Mouse (Mus musculus) skeletal muscle tissue, postnatal 0 days (tissue): ENCODE measurements around the gene Rbm8a. TPM values are rescaled to one million over a fixed set of nuclear protein-coding genes. Genes with fewer than 3 reads are reported as not detected.

Experiments used
- polyA plus RNA-seq: library from polyadenylated mRNA; unstranded; fragments of >200 nt; fragmentation: Nextera tagmentation; extraction: Ambion mirVana; gene quantifications from 2 replicates; pipeline ENCODE4 v1.2.1, GENCODE M21; 2015

The Rbm8a gene
- 63.7 and 74.3 TPM in 2 replicates for polyA plus RNA-seq

DNA sequence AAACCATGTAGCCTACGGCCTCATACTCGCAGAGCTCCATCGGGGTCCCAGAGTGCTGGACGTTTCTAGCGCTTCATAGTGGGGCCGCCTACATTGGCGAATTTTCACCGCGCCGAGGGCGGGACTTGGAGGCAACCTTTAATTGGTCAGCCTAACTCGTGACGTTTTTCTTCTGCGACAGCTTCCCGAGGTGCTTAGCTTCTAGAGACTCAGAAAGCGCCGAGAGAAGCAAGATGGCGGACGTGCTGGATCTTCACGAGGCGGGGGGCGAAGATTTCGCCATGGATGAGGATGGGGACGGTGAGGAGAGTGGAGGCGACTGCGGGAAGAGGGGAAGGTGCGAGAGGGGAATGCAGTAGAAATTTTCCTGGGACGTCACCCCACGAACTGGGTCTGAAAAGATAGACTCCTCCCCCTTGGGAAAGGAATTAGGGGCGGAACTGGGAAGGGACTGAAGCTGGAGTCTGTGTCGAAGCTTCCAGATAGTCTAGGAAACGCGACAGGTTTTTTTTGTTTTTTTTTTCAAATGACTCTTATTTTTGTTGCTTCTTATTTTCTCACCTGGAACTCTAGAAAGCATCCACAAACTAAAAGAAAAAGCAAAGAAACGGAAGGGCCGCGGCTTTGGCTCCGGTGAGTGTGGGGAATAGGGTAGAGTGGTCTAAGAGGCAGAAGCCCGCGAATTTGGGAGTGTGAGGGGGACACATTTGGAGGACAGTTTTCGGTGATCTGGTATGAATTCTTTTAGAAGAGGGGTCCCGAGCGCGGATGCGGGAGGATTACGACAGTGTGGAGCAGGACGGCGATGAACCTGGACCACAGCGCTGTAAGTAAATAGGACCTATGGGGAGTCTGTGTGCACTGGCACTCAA, at the start of gene Rbm8a:
TSS of gene Rbm8a (plus strand) at position 205 of the 872 bp plus-strand sequence.

DNA sequence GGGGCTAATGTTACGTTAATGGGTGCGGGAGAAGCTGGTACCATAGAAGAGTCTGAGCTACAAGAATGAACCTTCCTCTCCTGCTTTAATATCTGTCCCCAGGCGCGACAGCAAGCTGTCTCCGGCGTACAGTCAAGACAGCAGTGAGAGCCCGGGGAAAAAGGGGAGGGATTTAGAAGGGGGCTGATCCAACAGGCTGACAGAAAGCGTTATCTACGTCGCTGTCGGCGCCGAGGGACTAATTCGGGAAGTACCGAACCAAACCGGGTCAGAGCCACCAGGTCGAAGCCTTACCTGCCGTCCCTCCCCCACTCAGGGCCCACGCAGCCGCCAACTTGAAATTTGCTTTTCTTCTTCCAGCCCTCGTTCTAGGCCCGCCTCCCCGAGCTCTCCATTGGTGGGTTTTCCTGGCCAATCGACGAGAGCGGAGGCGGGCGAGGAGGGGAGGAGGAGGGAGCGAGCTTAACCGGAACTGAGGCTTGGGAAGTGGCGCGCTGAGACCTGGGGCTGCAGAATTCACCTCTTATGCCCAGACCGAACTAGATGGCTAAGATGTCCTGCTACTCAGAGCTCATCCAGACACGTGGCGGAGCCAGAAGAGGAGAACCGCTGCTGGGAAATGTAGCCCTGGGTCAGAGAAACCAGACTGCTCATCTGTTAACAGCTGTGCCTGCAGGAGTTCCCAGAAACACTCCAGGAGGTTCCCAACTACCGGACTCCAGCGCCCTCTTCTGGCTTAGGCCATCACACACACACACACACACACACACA, 35.8 kb upstream of the Rbm8a start, which contains the start of gene Polr3gl:
TSS of gene Polr3gl (minus strand) at position 392 of the 771 bp plus-strand sequence.

DNA sequence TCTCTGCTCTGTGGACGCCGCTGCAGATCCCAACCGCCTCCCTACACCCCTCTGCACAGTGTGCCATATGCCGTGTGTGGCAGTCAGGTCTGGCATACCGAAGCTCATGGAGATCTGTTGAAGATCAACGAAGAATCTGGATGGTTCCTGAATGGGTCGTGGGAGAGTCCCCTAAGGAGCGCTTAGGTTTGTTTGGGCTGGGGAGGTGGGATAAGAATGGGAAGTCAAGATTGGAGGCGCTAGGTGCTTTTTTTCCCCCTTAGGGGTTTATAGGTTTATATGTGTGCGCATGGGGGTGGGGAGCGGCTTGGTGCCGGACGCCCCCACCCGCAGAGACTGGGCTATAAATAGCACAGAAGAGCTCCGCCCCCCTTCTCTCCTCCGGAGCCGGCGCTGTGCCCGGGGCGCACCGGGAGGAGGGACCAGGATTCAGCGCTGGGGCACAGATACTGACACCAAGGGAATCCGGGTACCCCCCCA, 33.5 kb upstream of the Rbm8a start, which contains the start of gene Ankrd34a:
TSS of gene Ankrd34a (plus strand) at position 409 of the 480 bp plus-strand sequence.

DNA sequence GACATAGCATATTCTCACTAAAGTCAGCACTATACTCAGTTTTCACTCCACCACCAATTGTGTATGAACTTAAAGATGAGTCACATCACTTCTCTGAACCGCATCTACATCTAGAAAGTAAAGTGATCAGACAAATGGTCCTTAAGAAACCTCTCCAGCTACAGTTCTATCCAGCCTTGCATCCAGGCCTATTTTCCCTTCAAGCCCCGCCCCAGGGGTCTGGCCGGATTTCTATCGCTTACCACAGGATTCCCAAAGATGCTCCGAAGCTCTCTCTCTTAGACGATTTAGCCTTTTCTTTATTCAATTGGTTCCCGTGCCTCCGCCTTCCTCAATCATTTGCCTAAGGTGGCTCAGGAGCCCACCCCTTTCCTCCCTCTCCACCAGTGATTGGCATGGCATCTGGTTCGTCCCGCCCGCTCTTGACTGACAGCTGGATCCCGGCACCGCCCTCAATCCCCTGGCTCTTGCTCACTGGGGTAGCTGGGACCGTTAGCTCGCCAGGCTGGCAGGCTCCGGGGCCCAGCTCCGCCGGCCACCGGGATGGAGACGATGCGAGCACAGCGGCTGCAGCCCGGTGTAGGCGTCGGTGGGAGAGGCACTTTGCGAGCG, 29.0 kb upstream of the Rbm8a start, which contains the start of gene Lix1l:
TSS of gene Lix1l (plus strand) at position 511 of the 612 bp plus-strand sequence.

DNA sequence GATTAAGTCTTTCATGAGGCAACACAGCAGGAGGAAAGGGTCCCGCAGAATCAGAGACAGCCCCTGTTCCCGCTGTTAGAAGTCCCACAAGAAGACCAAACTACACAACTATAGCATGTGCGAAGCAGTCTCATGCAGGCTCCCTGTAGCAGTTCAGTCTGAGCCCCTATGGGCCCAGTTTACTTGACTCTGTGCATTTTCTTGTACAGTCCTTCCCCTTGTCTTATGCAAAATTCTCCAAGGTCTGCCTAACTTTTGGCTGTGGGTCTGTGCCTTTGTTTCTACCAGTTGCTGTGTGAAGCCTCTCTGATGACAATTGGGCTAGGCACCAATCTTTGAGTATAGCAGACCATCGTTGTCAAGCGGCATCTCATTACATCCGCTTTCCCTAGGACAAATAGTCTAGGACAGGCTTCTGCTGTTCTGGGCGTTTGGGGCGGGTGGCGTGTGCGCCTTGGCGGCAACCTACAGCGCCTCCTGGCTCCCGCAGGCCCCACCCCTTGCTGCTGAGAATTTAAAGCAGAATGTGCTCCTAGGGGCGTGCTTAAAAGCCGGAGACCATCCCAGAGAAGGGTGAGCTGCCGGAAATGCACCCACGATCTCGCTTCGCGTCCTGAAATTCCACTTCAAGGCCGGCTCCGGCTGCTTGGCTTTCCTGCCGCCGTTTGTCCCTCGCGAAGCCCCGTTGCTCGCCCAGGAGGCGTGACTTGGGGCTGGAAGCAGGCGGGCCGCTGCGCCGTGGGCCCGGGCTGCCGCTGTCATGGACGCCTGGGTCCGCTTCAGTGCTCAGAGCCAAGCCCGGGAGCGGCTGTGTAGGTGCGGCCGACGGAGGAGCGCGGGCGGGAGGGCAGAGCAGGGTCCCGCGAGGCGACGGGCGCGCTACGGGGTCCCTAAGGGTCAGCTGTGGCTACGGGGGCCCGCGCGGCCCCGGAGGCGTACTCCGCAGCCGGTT, 5.5 kb downstream of the Rbm8a start, which contains the start of the genes Pex11b and Gm42957:
TSS of gene Pex11b (plus strand) at position 449 of the 952 bp plus-strand sequence.
TSS of gene Gm42957 (plus strand) at position 547 of the 952 bp plus-strand sequence.

DNA sequence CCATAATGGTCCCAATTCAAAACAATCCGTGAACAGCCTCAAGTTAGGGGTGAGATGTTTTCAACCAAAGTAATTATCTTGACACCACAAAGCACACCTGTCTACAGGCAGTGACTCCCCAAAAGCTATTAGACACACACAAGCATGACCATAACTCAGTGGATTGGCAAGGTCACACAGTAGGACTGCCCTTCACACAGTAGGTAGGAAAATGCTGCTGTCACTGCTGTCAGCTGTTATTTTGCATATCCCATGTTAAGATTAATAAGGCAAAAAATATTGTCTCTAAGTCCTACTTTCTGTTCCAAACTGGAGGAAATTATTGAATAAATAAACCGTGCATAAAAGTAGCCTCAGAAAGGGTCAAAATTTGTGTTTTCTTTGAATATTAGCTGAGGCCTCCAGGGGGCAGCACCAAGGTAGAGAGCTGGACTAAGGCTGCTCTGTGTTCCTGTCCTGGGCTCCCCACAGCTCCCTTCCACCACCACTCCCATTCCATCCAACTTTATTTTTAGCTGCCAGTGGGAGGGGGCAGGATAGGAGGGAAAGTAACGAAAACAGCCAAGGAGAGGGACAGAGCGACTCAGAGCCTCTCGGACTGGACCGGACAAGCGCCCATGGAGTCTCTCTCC, 15.4 kb downstream of the Rbm8a start, which contains the start of gene Itga10:
TSS of gene Itga10 (plus strand) at position 567 of the 632 bp plus-strand sequence.

DNA sequence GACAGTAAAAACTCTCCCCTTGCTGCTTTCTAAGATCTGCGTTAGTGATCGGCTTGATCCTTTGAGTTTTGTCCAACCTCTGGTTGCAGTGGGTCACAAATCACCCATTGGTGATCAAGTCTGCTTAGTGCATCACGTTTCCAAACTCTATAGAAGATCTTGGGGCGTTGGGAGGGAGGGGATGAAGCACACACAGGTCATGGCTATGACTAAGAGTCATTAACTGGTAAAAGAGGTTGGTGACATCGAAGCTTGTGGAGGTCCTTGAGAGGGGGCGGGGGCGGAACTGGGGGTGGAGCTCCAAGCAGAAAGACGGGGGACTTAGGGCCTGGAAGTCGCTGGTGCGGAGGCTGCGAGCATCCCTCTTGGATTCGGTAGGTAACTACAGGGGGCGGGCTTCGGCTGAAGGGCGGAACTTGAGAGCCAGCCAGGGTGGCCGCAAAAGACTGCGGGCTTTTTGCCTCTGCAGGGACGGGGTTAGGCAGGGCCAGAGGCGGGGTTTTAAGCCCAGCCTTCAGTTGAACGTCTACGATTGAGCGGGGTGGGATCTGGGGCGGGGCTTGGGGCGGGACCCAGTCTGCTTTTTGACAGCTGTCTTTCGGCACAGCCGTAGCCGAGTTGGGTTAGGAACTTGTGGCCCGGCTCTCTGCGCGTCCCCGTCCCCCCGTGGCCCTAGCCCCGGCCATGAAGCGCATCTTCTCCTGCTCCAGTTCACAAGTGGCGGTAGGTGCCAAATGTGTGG, 40.2 kb downstream of the Rbm8a start, which contains the start of gene Ankrd35:
TSS of gene Ankrd35 (plus strand) at position 405 of the 742 bp plus-strand sequence.

Other genes with a start within 250 kb of the Rbm8a start
- gene BC107364, start 177.6 kb upstream of the Rbm8a start, polyA plus RNA-seq, result 0.14 and 0.28 TPM in 2 replicates
- 125 and 141 TPM in 2 replicates for gene Hfe2, start 104.8 kb upstream of the Rbm8a start, polyA plus RNA-seq
- 222 and 240 TPM in 2 replicates for gene Txnip, start 72.0 kb upstream of the Rbm8a start, polyA plus RNA-seq
- 1.4 and 1.7 TPM in 2 replicates for gene Gm16253, start 52.9 kb upstream of the Rbm8a start, polyA plus RNA-seq
- 31.7 and 37.7 TPM in 2 replicates for gene Polr3gl, start 35.8 kb upstream of the Rbm8a start, polyA plus RNA-seq
- 1.7 and 1.9 TPM in 2 replicates for gene Ankrd34a, start 33.3 kb upstream of the Rbm8a start, polyA plus RNA-seq
- gene Lix1l, start 28.8 kb upstream of the Rbm8a start, polyA plus RNA-seq, result 4.0 and 4.3 TPM in 2 replicates
- gene Pex11b, start 5.4 kb downstream of the Rbm8a start, polyA plus RNA-seq, result 40.3 and 41.8 TPM in 2 replicates
- 0.04 and 0.06 TPM in 2 replicates for gene Gm42957, start 5.5 kb downstream of the Rbm8a start, polyA plus RNA-seq
- 0.86 and 0.88 TPM in 2 replicates for gene Itga10, start 15.7 kb downstream of the Rbm8a start, polyA plus RNA-seq
- 1.6 and 2.3 TPM in 2 replicates for gene Ankrd35, start 40.2 kb downstream of the Rbm8a start, polyA plus RNA-seq
- 21.6 and 23.0 TPM in 2 replicates for gene Pias3, start 66.5 kb downstream of the Rbm8a start, polyA plus RNA-seq
- 2.8 and 3.1 TPM in 2 replicates for gene Nudt17, start 78.6 kb downstream of the Rbm8a start, polyA plus RNA-seq
- gene Polr3c, start 97.7 kb downstream of the Rbm8a start, polyA plus RNA-seq, result 20.9 TPM in 2 replicates
- 42.0 and 48.3 TPM in 2 replicates for gene Rnf115, start 97.7 kb downstream of the Rbm8a start, polyA plus RNA-seq
- not detected in 2 replicates for gene Pdzk1, start 199.4 kb downstream of the Rbm8a start, polyA plus RNA-seq
- gene Cd160, start 199.4 kb downstream of the Rbm8a start, polyA plus RNA-seq, result 0.08 and 0.09 TPM in 2 replicates